Mouse (Mus musculus) kidney, postnatal 10 days (tissue): ENCODE measurements at regions not wholly inside any gene's neighbourhood (a gene's known extent, or its start where the extent isn't known, plus 50 kb on each side); places are given as distances from the start of the nearest gene placed in this dataset.
A peak's percentile ranks its signal among the peaks of the same experiment; 100 is the strongest.
"Not testable (repeated sequence)": the region's sequence is repeated elsewhere in the genome, so short reads cannot be mapped to it uniquely, and the experiment has no call there.

Source experiments
- DNase-seq: peaks from one replicate; pipeline ENCODE4 v3.0.0; 2021; ENCODE audit warnings: mixed read lengths

GRCm38 (mm10) chr5:97831421-97831820, 199.4 kb downstream of the Antxr2 start:
- DNase-seq, result no peak

DNA sequence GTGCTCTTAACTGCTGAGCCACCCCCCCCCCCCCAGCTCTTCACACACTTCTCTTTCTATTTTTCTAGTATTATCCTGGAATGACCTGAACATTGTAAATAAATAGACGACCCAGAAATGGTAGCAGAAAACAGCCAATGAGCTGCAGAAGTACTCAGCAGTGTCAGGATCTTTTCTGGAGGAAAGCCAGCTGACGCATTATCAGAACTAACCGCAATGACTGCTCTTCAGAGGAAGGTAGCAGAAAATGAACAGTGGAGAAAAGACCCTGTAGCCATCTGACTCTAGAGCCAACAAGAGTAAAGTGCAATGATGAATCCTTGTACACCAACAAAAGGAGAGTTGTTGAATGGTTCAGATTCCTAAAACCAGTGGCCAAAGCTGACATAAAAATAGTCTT, 213.4 kb downstream of the Antxr2 start:
- no peak for DNase-seq

DNA sequence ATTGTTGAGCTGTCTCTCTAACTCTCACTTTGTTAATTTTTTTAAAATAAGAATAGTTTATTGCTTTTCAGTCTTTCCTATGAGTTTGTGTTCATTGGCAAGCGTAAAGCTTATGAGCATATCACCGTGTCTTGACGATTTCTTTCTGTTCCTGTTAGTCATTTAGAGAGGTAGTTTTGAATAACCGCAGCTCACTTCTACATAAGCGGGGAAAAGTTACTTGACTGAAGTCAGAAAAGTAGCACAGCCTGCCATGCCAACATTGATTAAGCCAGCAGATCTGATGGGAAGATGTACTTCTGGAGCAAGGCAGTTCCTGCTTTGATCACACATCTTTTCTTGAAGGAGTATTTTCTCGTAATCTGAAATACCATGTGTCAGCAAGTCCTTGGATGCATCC, 215.5 kb downstream of the Antxr2 start:
- no peak for DNase-seq

- no peak for DNase-seq
Observed at GRCm38 (mm10) chr5:97814700-97815099, 216.1 kb downstream of the Antxr2 start.

DNA sequence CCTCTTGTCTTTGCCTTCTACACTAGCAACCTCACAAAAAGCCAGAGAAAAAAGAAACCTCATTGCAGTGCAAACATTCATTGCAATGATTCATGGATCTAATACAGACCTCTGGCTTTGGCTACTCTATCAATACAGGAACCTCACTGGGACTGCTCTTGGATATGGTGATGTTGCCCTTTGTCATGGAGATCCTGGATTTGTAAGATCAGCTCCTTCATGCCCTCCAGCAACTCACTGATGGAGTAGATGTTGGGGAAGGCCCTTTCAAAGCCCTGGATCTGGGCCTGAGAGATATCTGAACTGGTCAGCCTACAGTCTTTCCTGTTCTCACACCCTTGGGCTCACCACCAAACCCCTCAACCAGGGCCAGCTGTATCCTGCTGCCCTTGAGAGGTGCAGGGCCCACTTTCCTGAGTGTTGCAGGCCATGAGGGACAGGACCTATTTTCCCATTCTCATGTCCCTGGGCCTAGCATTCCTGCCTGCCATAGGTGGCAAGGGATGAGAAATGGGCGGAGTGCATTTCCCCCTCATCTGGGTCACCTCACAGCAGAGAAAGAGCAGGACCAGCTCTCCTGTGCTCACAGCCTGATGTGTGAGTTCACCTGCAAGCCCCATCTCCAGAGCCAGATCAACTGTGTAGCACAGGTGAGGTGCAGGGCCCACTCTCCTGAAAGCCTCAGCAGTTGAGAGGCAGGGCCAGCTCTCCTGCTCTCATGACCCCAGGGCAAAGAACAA, 218.1 kb downstream of the Antxr2 start:
- no peak for DNase-seq

DNA sequence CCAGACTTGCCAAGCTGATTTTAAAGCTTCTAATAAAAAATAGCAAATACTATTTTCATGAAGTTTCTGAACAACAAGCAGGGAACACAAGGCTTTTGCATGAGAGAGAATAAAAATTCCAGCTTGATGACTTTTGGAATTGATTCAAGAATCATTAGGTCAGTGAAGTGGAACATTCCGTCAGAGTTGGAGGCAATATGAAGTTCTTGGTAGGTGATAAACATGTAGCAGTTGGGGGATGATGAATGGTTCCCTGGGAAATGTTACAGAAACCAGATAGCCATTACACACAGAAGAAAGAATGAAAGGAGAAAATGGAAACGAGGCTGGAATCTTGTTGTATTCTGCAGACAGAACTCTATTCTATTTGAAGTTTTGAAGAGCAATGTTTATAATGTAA, 221.8 kb downstream of the Antxr2 start:
- no peak for DNase-seq

- DNase-seq, result no peak
Observed at GRCm38 (mm10) chr5:97807171-97807570, 223.7 kb downstream of the Antxr2 start.

DNA sequence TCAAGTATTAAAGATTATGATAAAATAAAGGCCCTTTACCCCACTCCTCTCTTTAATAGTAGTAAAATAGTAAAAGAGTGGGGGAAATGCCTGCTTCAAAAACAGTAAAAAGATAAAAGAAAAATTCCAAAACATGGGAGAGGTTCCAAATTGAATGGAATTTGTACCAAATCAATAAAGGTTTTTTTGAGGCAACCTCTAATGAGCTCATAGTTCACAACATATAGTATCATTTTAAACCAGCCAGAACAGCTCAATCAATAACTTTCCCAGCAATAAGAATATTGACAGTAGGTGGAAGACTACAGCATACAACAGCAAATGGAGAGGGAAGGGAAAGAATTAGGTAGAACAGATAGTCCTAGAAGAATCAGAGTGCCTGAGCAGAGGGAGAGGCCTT, 224.1 kb downstream of the Antxr2 start:
- DNase-seq, result no peak

GRCm38 (mm10) chr5:97800017-97800416, 230.8 kb downstream of the Antxr2 start:
- DNase-seq, result no peak

DNA sequence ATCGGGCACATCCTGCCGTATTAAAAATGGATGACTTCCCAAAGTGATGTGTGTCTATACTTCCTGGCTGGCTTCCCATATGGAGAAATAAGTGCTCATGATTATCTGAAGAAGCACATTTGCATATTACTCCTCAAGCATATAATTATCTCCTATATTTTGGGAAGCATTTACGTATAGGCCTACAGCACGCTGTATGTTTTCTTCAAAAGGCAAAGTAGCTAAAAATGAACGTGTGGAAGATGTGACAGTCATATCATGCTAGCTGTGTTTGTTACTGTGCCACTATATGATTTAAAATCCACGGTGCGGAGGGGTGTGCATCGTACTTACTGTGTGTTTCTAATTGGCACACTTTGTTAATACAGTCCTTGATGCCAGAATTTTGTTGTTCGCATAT, 242.7 kb downstream of the Antxr2 start:
- DNase-seq, result no peak

GRCm38 (mm10) chr5:97787001-97787400, 243.8 kb downstream of the Antxr2 start:
- no peak for DNase-seq

- not testable (repeated sequence) for DNase-seq
Observed at GRCm38 (mm10) chr5:97775100-97775499, 255.7 kb downstream of the Antxr2 start.

DNA sequence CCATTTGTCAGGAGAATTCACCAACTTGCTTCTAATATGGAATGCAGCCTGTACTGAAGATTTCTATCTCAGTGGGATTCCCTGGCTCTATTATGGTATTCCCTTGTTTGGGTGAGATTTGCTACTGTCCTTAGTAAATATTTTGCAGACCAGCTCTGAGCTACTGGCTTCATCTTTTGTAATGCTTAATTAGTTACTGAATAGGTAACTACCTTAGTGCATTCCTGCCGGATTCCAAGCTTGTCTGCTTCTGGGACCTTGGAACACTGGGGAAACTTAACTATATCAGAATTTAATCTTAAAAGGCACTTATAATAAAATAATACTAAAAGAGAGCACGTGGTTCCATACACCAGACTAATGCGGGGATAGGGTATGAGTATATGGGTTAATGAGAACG, 257.4 kb downstream of the Antxr2 start:
- not testable (repeated sequence) for DNase-seq

DNA sequence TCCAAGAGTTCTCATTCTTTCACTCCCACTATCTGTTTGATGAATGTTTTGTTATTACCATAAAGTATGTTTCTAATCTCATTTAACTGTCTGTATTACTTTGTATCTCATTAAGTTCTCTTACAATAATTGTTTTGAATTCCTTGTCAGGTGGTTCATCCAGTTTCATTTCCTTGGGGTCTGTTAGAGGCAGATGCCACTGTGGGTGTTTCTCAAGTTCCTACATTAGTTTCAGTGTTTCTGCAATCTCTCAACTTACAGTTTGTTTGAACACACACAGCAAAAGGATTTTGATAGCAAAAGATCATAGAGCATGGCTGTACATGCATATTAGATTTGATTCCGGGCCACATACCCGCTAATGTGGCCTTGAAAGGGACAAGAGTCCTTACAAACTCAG, 280.5 kb upstream of the Gk2 start:
- DNase-seq, result no peak

DNA sequence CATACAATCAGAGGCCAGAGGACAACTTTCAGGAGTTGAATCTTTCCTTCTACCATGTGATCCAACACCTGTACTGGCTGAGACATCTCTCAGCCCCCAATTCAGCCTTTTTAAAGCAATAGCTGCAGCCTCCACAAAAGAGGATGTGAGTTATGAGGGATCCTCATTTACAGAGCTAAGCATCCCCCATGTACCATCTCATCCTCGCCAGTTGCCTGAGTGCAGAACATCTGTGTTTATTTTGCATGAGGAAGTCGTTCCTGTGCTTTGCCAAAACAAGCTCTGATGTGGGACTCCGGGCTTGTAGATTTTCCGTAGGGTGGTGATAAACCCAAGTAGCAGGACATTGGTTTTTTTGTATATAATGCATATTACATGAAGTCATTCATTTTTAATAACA, 274.1 kb upstream of the Gk2 start:
- DNase-seq, result no peak

DNA sequence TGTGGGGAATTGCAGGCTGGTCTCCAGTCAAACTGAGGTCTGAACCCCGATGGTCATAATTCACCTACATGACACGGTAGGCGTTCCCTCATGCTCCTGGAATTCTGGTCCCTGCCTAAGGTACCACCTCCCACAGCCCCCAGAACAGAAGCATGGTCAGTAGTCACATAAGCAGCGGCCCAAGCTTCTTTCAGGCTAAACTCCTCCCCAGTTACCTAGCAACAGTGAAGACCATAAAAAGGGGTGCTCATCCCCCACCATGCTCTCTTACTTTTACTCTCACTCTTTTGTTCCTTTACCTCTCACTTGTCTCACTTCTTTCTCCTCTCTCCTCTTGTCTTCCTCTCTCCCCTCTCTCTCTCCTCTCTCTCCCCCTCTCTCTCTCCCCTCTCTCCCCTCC, 262.5 kb upstream of the Gk2 start:
- DNase-seq, result not testable (repeated sequence)

DNA sequence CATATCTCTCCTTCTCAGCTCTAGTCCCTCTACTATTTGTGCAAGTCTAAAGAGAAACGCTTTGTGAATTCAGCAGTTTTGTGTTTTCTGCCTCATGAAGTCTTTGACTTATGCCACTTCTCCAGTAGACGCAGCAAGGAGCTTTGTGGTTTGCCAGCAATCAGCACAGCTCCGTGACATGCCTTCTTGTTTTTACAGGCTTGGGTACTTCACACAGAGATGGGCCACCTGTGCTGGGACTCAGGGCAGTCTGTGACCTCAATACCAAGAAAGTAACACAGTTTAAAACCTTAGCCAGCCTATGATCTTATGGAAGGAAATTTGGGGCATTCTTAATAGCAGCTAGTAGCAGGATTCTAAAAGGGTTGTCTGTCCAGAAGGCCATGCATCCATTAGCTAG, 248.4 kb upstream of the Gk2 start:
- DNase-seq, result no peak

- DNase-seq, result no peak
Observed at GRCm38 (mm10) chr5:97700507-97700906, 243.7 kb upstream of the Gk2 start.

DNA sequence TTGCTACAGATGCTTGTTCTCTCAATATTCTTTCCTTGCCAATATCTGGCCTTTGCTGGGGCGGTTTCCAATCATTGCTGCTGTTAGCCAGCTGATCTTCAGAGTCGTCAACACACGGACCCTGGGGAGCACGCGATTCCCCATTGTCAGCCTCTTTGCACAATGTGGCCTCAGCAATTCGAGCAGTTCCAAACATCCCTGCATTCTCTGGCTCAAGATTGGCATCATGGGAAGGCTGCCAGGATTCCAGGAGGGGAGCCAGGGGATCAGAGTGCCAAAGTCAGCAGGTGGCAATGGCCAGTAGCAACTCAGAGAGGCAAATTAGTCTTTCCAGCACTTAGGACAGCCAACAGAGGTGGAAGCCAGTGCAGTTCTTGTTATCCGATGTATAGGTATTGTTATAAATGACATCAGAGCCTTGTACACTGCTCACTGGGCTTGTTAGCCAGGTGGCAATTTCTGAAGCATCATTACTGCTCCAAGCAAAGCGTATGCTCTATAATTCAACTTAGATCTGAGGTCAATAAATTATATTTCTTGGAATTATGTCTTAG, 240.8 kb upstream of the Gk2 start:
- peak; percentile 17 for DNase-seq

DNA sequence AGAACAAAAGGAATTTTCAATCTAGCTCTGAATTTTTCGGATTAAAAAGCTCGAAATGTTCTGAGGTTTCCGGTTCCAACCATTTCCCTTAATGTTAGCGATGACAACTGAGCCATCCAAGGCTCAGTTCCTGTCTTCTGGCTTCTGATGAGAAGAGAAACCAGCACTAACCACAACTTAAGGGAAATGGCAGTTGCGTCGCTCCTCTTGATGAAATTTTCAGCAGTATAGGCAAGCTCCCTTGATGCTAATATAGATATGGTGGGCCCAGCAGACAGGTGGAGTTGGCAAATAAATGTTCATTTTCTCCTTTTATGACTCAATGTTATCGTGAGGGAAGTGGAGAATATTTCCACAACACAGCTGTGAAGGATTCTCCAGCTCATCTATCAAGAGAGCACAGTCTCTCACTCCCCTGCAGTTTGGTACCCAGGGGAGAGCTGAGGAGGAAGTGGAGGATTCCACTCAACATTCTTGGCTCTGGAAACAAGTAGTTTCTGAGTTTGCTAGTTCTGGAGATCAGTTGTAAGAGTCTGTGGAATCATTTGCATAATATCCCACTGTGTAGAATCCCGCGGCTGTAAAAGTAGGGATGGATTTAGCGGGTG, 236.6 kb upstream of the Gk2 start:
- no peak for DNase-seq

DNA sequence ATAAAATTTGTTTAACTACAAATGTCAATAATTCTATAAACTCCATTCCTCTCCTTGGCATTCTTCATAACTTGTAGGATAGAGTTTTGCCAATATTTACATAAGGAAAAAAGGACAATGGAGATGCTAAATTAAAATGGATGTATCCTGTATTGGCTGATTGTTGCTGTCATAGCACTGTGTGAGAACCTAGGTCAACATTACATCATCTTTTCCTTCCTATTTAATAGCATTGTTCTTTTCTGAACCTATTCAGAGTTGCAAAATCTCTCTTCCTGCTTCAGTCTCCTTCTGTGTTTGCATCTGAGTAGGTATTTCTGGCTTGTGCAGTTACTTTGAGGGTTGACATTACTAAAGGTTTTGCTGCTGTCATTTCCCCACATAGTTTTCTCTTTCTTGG, 228.6 kb upstream of the Gk2 start:
- DNase-seq, result no peak

- no peak for DNase-seq
Observed at GRCm38 (mm10) chr5:97684592-97685258, 227.9 kb upstream of the Gk2 start.

GRCm38 (mm10) chr5:97669726-97670125, 212.9 kb upstream of the Gk2 start:
- DNase-seq, result no peak
